Mouse (Mus musculus) left cerebral cortex, postnatal 25 days (tissue): ENCODE measurements at regions not wholly inside any gene's neighbourhood (a gene's known extent, or its start where the extent isn't known, plus 50 kb on each side); places are given as distances from the start of the nearest gene placed in this dataset.

Experiments
- DNase-seq, 2 experiments: peaks; one replicate each; pipeline ENCODE4 v3.0.0; 2022; ENCODE audit warnings: low spot score in 2 of 2, mixed read lengths in 1 of 2
- intact Hi-C: fragments of 180-260 bp; cut with DNase I; formaldehyde crosslinking; loops from one replicate; pipeline ENCODE4 v1.15.1; 2025

GRCm38 (mm10) chr12:88530450-88531143 lies 170.2 kb downstream of the Adck1 start:
- DNase-seq = no peak
- intact Hi-C loops = no loop called here

DNA sequence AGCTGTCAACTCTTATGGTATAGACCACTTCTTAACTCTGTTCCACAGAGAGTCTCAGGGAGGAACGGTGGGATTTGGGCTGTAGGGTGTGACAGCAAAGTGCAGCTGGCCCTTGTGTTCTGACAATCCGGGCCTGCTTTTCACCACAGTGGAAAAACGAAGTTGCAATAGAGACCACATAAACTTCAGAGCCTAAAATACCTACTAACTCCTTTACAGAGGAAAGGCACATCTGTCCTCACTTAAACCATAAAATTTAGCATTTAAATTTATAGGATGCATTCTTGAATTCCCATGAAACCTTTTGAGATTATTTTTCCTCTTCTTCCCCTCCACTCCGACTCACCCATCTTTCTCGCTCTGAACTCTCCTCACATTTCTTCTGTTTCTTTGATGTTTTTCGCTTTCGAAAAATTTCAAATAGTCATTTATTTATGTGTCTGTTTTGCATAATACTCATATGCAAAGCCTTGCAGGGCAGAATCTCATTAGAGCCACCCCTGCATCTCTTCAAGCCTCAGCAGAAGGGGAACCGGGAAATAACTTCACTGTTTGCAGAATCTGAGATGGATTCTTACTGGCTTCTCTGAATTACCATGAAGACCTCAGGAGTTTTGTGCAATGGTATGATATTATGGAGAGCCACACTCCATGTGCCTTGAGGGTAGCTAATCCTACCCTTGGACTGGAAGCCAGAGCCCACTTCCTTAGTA lies 172.1 kb downstream of the Adck1 start:
- DNase-seq = peak in 1 of 2 experiments; percentile 54
- intact Hi-C loops = no loop called here

GRCm38 (mm10) chr12:88551856-88552255 lies 170.8 kb upstream of the Nrxn3 start:
- peak in 1 of 2 experiments; percentile 70 for DNase-seq

GRCm38 (mm10) chr12:88555475-88555874 lies 167.2 kb upstream of the Nrxn3 start:
- intact Hi-C loops = loop anchor here (5.0 kb wide), 1 partner anchor 118 kb away; no protein-coding TSS in a partner anchor

More at GRCm38 (mm10) chr12:88551856-88552255, 170.8 kb upstream of the Nrxn3 start:
- intact Hi-C loops = no loop called here

GRCm38 (mm10) chr12:88558036-88558435 lies 164.6 kb upstream of the Nrxn3 start:
- intact Hi-C loops = loop anchor here (5.0 kb wide), 1 partner anchor 121 kb away; no protein-coding TSS in a partner anchor
- no peak for DNase-seq

More at GRCm38 (mm10) chr12:88555475-88555874, 167.2 kb upstream of the Nrxn3 start:
- peak in 1 of 2 experiments; percentile 39 for DNase-seq

DNA sequence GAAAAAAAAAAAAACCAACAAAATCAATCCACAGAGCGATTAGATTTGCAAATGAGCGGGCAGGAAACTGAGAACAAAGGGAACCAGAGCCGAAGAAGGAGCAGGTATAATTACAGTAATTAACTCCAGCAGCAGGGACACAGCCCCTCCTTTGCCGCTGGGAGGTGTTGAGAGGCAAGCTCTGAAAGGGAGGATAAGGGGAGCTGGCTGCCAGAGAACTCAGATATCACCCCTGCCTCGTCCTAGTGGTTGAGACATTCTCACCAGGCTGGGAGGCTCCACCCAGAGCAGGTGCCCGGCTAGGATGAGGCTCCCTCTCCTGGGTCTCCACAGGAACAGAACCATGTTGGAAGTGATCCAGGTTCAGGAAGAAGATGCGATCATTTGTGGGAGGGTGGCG lies 142.7 kb upstream of the Nrxn3 start:
- peak; percentile 13 to 37 for DNase-seq
- intact Hi-C loops = loop anchor here (2.0 kb wide), 1 partner anchor 175 kb away; no protein-coding TSS in a partner anchor

DNA sequence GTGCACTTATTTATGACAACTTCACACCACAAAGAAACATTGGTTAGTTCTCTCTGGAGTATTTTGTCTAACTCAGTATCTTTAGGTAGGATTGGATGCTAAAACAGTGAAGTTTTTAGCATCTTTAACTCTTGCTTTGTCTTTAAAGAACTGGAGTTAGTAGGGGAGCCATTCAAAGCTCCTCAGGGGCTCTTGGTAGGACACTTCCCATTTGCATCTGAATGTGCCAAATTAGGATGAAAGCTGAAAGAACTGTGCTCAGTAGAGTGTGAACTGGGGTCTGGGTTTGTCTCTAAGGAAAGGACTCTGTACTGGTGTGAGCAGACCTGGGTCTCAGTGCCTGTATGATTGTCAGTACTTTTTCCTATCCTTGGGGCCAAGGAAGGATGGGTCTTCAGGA lies 116.7 kb upstream of the Nrxn3 start:
- no peak for DNase-seq
- intact Hi-C loops = no loop called here

- intact Hi-C loops = no loop called here
- DNase-seq = peak; percentile 9 to 15
Observed at GRCm38 (mm10) chr12:88620084-88620483, 102.6 kb upstream of the Nrxn3 start.

GRCm38 (mm10) chr12:88644281-88644680 lies 78.4 kb upstream of the Nrxn3 start:
- DNase-seq = no peak
- intact Hi-C loops = no loop called here

GRCm38 (mm10) chr12:88652001-88652719 lies 70.5 kb upstream of the Nrxn3 start:
- intact Hi-C loops = no loop called here
- DNase-seq = no peak
